Mouse (Mus musculus): Measurements from ENCODE around the gene Prtn3.
"Not testable (repeated sequence)": the region's sequence is repeated elsewhere in the genome, so short reads cannot be mapped to it uniquely, and the experiment has no call there.

The Prtn3 gene

GRCm38 (mm10) chr10:79873715-79874289 lies 474 bp upstream of the Prtn3 start:
- DNase-seq (ENCODE audit: low read depth, low spot score): no peak

- no peak for DNase-seq (ENCODE audit: low read depth, low spot score)
Measured at GRCm38 (mm10) chr10:79877174-79877573, 2.9 kb downstream of the Prtn3 start.

GRCm38 (mm10) chr10:79877757-79878156 lies 3.5 kb downstream of the Prtn3 start:
- peak; percentile 73 for DNase-seq (ENCODE audit: low read depth, low spot score)

GRCm38 (mm10) chr10:79879527-79879926 lies 5.3 kb downstream of the Prtn3 start:
- DNase-seq (ENCODE audit: low read depth, low spot score): no peak

GRCm38 (mm10) chr10:79880721-79881120 lies 6.4 kb downstream of the Prtn3 start:
- DNase-seq (ENCODE audit: low read depth, low spot score): no peak

GRCm38 (mm10) chr10:79881981-79882380 lies 7.7 kb downstream of the Prtn3 start:
- no peak for DNase-seq (ENCODE audit: low read depth, low spot score)

GRCm38 (mm10) chr10:79883297-79884084 lies 9.2 kb downstream of the Prtn3 start:
- DNase-seq (ENCODE audit: low read depth, low spot score): peak; percentile 60

- DNase-seq (ENCODE audit: low read depth, low spot score): peak; percentile 44
Measured at GRCm38 (mm10) chr10:79884446-79884845, 10.2 kb downstream of the Prtn3 start.

GRCm38 (mm10) chr10:79884938-79885337 lies 10.7 kb downstream of the Prtn3 start:
- not testable (repeated sequence) for DNase-seq (ENCODE audit: low read depth, low spot score)

GRCm38 (mm10) chr10:79886054-79886453 lies 11.8 kb downstream of the Prtn3 start, which contains the start of gene Elane:
Elane (plus strand) TSS chr10:79886247.
- DNase-seq (ENCODE audit: low read depth, low spot score): no peak

- no peak for DNase-seq (ENCODE audit: low read depth, low spot score)
Measured at GRCm38 (mm10) chr10:79886611-79887010, 12.3 kb downstream of the Prtn3 start.

GRCm38 (mm10) chr10:79889386-79889785 lies 15.1 kb downstream of the Prtn3 start:
- no peak for DNase-seq (ENCODE audit: low read depth, low spot score)

- no peak for DNase-seq (ENCODE audit: low read depth, low spot score)
Measured at GRCm38 (mm10) chr10:79890670-79891069, 16.4 kb downstream of the Prtn3 start, which contains the start of gene Cfd. Cfd (plus strand) TSS chr10:79890853.

GRCm38 (mm10) chr10:79892451-79893118 lies 18.3 kb downstream of the Prtn3 start:
- DNase-seq (ENCODE audit: low read depth, low spot score): not testable (repeated sequence)

GRCm38 (mm10) chr10:79896306-79896705 lies 22.0 kb downstream of the Prtn3 start:
- no peak for DNase-seq (ENCODE audit: low read depth, low spot score)

GRCm38 (mm10) chr10:79896814-79897213 lies 22.5 kb downstream of the Prtn3 start:
- no peak for DNase-seq (ENCODE audit: low read depth, low spot score)

- no peak for DNase-seq (ENCODE audit: low read depth, low spot score)
Measured at GRCm38 (mm10) chr10:79897316-79898245, 23.3 kb downstream of the Prtn3 start.

GRCm38 (mm10) chr10:79900951-79901410 lies 26.7 kb downstream of the Prtn3 start:
- no peak for DNase-seq (ENCODE audit: low read depth, low spot score)

GRCm38 (mm10) chr10:79906712-79907111 lies 32.4 kb downstream of the Prtn3 start:
- DNase-seq (ENCODE audit: low read depth, low spot score): no peak

- no peak for DNase-seq (ENCODE audit: low read depth, low spot score)
Measured at GRCm38 (mm10) chr10:79907415-79907814, 33.1 kb downstream of the Prtn3 start.

All from skeletal muscle tissue, adult 2 months (tissue).